In the genomic region with DNA sequence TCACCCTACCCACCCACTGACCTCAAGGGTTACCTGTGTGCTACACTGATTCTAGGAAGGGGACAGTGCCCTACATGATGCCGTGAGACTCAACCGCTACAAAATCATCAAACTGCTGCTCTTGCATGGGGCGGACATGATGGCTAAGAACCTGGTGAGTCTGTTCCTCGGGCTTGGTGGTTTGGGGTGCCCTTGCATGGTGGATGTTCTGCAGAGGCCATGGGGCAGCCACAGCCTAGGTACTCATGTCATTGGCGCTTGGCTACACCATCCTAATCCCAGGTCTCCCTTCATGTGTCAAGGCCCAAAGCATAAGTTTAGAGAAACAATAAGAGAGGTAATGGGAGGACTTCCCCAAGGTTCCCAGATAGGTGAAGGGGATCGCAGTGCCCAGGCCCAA, we compare ENCODE assay signal across 18 mouse cellular contexts. TPM values are rescaled to one million over a fixed set of nuclear protein-coding genes. Genes with fewer than 3 reads are reported as not detected.
"Had no signal": no experiment of that assay in that cellular context is flagged by ENCODE, and none has a peak within 500 bp of the region (broad histone marks: within the 10 kb centered on the region; RNA-seq: fewer than 3 reads in every experiment).

No protein-coding gene starts in this region.

- DNase-seq: cerebellum, adult 8-10 months; cerebellum, adult 9-10 months; cerebellum, adult 9-11 months; cerebellum, postnatal 10 days; cerebellum, postnatal 14 days; cerebellum, postnatal 25 days; cerebellum, postnatal 36 days; embryo, embryonic 11 days; forebrain, postnatal 0 days; gastrocnemius, adult 2 months; gastrocnemius, postnatal 10 days; gastrocnemius, postnatal 14 days; gastrocnemius, postnatal 25 days; gastrocnemius, postnatal 36 days; heart, adult 18-20 months; heart, adult 2 months had no signal

RNA-seq across cellular contexts. Expression of a gene that starts 1.4 kb away (rescaled TPM):
- total RNA-seq: common myeloid progenitor, adult 5-6 weeks; granulocyte monocyte progenitor cell, adult 5-6 weeks had no signal

RNA-seq across cellular contexts. Expression of a gene that starts 8.1 kb away (rescaled TPM):
- total RNA-seq: common myeloid progenitor, adult 5-6 weeks; granulocyte monocyte progenitor cell, adult 5-6 weeks; heart, adult 18-20 months had no signal

RNA-seq across cellular contexts. Expression of a gene that starts 8.2 kb away (rescaled TPM):
- total RNA-seq: common myeloid progenitor, adult 5-6 weeks; forebrain, postnatal 0 days; granulocyte monocyte progenitor cell, adult 5-6 weeks had no signal
